Mouse (Mus musculus) WW6 (cell line): ENCODE data around the gene Rbak.
"Not testable (repeated sequence)": the region's sequence is repeated elsewhere in the genome, so short reads cannot be mapped to it uniquely, and the experiment has no call there.

Source experiments
- DNase-seq: peaks from one replicate; pipeline ENCODE4 v3.0.0-alpha.2; 2013; ENCODE audit warnings: low read depth, low spot score

Rbak gene

DNA sequence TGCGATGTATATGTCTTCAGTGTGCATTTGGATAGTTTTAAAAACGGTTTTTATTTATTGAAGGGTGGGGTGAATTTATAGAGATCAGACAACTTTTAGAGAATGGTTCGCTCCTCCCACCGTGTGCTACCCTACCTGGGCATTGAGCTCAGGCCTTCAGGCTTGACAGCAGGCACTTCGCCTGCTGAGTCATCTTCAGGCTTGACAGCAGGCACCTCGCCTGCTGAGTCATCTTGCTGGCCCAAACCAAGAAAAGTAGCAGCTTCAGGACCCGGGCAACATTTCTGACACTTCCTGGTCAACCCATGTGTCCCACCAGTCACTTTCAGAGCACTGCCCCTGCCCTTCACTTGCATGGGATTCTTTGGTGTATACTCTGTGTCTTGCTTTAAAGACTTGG, 45.5 kb downstream of the Rbak start:
- DNase-seq: no peak

DNA sequence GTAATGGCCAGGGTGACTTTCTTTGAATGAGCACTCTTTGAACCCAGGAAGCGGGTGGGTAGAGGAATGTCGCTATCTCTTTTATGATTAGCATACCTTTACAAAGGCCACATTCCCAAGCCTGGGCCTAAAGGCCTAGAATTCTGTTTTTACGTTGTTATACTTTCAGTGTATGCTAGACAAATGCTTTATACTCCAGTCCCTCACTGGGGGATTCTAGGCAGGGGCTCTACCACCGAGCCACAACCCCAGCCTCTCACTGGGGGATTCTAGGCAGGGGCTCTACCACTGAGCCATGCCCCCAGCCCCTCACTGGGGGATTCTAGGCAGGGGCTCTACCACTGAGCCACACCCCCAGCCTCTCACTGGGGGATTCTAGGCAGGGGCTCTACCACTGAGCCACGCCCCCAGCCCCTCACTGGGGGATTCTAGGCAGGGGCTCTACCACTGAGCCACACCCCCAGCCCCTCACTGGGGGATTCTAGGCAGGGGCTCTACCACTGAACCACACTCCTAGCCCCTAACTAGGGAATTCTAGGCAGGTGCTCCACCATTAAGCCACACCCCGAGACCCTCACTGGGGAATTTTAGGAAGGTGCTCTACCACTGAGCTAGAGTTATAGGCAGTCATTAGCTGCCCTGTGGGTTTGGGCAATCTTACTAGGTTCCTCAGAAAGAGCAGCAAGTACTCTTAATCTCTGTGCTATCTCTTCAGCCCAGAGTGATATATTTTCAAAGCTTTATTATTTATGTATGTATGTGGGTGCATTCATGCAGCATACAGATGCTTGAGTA, 46.2 kb downstream of the Rbak start:
- DNase-seq: not testable (repeated sequence)

- no peak for DNase-seq
Measured at GRCm38 (mm10) chr5:143132935-143133514, 47.5 kb downstream of the Rbak start.

GRCm38 (mm10) chr5:143130342-143130741, 50.2 kb downstream of the Rbak start:
- no peak for DNase-seq

DNA sequence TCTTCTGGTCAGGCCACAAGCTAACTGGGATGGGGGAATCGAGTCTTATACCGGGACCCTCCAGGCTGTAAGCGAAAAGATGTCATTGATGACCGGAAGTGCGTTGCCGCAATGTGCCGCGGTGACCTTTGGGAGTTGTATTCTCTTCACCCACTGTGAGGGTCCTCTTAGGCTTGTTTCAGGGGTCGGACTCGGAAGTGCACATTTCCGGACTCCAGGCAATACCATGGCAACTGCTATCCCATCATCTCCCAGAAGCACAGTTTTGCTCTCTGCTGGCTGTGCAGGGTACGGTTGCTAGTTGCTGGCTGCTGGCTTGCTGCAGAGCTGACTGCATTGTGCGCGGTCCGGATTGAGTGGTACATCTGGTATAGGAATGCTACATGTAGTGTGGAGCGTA, 51.5 kb downstream of the Rbak start:
- DNase-seq: peak; percentile 45

DNA sequence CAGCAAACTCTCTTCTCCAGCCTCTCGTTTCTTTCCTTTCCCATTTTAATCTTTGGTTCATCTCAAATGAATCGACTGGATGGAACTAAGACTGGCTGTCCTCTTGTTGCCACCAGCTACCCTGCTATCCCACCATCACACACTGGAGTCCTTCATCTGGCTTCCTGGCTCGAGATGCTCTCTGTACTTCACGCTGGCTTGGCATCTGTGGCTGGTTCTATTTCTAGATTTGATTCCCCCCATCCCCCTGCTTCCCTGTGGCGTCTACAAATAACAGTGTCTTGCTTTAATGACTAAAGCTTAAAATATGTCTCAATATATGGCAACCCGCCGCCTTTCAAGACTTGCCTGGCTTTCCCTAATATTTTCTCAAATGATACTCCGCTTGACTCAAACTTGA, 52.7 kb downstream of the Rbak start:
- DNase-seq: no peak

GRCm38 (mm10) chr5:143126908-143127307, 53.7 kb downstream of the Rbak start:
- DNase-seq: no peak

- no peak for DNase-seq
Measured at GRCm38 (mm10) chr5:143126089-143126488, 54.5 kb downstream of the Rbak start.

DNA sequence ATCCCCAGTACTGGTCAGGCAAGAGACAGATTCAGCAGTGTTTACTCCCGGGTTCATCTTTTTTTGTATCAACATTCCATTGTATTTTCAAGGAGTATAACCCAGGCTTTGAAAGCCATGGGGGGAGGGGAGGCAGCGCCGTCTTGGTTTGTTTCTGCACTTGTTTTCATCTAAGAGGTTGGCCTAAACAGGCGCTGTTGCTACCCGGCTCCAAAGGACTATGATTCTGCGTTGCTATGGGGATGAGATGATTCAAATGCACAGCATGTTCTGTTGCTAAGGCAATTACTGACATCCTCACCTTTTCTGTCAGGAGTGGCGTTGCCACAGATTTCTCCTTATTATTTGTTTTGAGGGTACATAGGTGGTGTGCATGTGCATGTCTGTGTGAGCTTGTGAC, 55.0 kb downstream of the Rbak start:
- DNase-seq: no peak

DNA sequence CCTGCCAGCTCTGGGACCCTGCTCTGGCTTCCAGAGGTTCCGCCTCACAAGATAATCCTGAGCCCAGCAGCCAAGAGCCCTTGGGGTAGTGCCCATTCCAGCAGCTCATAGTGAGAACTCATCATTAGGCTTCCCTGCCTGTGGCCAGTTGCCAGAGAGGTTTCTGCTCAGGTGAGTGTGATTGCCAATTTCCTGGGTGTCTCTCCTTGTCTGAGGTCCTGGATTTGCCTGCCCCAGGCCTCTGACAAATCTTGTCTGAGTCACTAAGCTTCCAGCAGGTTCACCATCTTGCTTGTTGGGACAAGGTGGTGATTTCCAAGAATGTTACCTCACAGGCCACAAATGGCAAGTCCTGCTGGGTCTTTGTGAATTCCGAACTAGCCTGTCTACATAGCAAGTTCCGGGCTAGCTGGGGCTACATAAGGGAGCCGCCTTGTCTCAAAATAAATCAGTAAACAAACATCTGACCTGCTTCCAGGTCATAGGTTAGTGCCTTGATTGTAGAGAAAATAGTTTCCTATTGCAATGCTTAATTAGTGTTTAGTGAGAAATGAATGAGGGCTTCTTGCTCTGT, 55.7 kb downstream of the Rbak start:
- no peak for DNase-seq

GRCm38 (mm10) chr5:143122673-143123072, 57.9 kb downstream of the Rbak start:
- peak; percentile 74 for DNase-seq
